Mouse (Mus musculus): ENCODE results near the gene Ccnc. TPM values are rescaled to one million over a fixed set of nuclear protein-coding genes. Genes with fewer than 3 reads are reported as not detected.
A peak's percentile ranks its signal among the peaks of the same experiment; 100 is the strongest.
"Not testable (repeated sequence)": the region's sequence is repeated elsewhere in the genome, so short reads cannot be mapped to it uniquely, and the experiment has no call there.

Gene Ccnc
- total RNA-seq, 2 experiments from 2014 or later = 28.5 to 38.9 TPM

- peak; percentile 100 for ATAC-seq (replicated peaks; ENCODE audit: low FRiP score, low TSS enrichment, poor library complexity, severe bottlenecking)
Measured at GRCm38 (mm10) chr4:21712147-21712546, 15.4 kb upstream of the Ccnc start.

- ATAC-seq (replicated peaks; ENCODE audit: low FRiP score, low TSS enrichment, poor library complexity, severe bottlenecking) = no peak
Measured at GRCm38 (mm10) chr4:21722752-21723334, 4.7 kb upstream of the Ccnc start.

GRCm38 (mm10) chr4:21726912-21727614 is 438 bp upstream of the Ccnc start:
- peak; percentile 81 for ATAC-seq (replicated peaks; ENCODE audit: low FRiP score, low TSS enrichment, poor library complexity, severe bottlenecking)

- peak; percentile 77 for ATAC-seq (replicated peaks; ENCODE audit: low FRiP score, low TSS enrichment, poor library complexity, severe bottlenecking)
Measured at GRCm38 (mm10) chr4:21739169-21739568, 11.7 kb downstream of the Ccnc start.

- ATAC-seq (replicated peaks; ENCODE audit: low FRiP score, low TSS enrichment, poor library complexity, severe bottlenecking) = not testable (repeated sequence)
Measured at GRCm38 (mm10) chr4:21744142-21744541, 16.6 kb downstream of the Ccnc start.

GRCm38 (mm10) chr4:21745723-21746122 is 18.2 kb downstream of the Ccnc start:
- no peak for ATAC-seq (replicated peaks; ENCODE audit: low FRiP score, low TSS enrichment, poor library complexity, severe bottlenecking)

GRCm38 (mm10) chr4:21755123-21755789 is 27.8 kb downstream of the Ccnc start:
- peak; percentile 57 for ATAC-seq (replicated peaks; ENCODE audit: low FRiP score, low TSS enrichment, poor library complexity, severe bottlenecking)

GRCm38 (mm10) chr4:21758860-21759259 is 31.4 kb downstream of the Ccnc start:
- ATAC-seq (replicated peaks; ENCODE audit: low FRiP score, low TSS enrichment, poor library complexity, severe bottlenecking) = no peak

GRCm38 (mm10) chr4:21761416-21762160 is 34.1 kb downstream of the Ccnc start:
- ATAC-seq (replicated peaks; ENCODE audit: low FRiP score, low TSS enrichment, poor library complexity, severe bottlenecking) = no peak

GRCm38 (mm10) chr4:21763827-21764226 is 36.3 kb downstream of the Ccnc start:
- ATAC-seq (replicated peaks; ENCODE audit: low FRiP score, low TSS enrichment, poor library complexity, severe bottlenecking) = no peak

- peak; percentile 20 for ATAC-seq (replicated peaks; ENCODE audit: low FRiP score, low TSS enrichment, poor library complexity, severe bottlenecking)
Measured at GRCm38 (mm10) chr4:21766171-21766862, 38.8 kb downstream of the Ccnc start.

- ATAC-seq (replicated peaks; ENCODE audit: low FRiP score, low TSS enrichment, poor library complexity, severe bottlenecking) = peak; percentile 100
Measured at GRCm38 (mm10) chr4:21766863-21767304, 39.4 kb downstream of the Ccnc start, which contains the start of the genes Usp45 and Tstd3. TSS of gene Usp45 (plus strand) at chr4:21767156. TSS of gene Tstd3 (minus strand) at chr4:21767212.

- no peak for ATAC-seq (replicated peaks; ENCODE audit: low FRiP score, low TSS enrichment, poor library complexity, severe bottlenecking)
Measured at GRCm38 (mm10) chr4:21771064-21771463, 43.6 kb downstream of the Ccnc start.

GRCm38 (mm10) chr4:21772306-21772705 is 44.8 kb downstream of the Ccnc start:
- no peak for ATAC-seq (replicated peaks; ENCODE audit: low FRiP score, low TSS enrichment, poor library complexity, severe bottlenecking)

- ATAC-seq (replicated peaks; ENCODE audit: low FRiP score, low TSS enrichment, poor library complexity, severe bottlenecking) = peak; percentile 87
Measured at GRCm38 (mm10) chr4:21776091-21776945, 48.8 kb downstream of the Ccnc start.

- ATAC-seq (replicated peaks; ENCODE audit: low FRiP score, low TSS enrichment, poor library complexity, severe bottlenecking) = no peak
Measured at GRCm38 (mm10) chr4:21776946-21777265, 49.4 kb downstream of the Ccnc start.

- ATAC-seq (replicated peaks; ENCODE audit: low FRiP score, low TSS enrichment, poor library complexity, severe bottlenecking) = peak; percentile 85
Measured at GRCm38 (mm10) chr4:21780816-21781726, 53.6 kb downstream of the Ccnc start.

All from megakaryocyte-erythroid progenitor cell, adult 5-6 weeks (primary cell).